Mouse (Mus musculus) C2C12 (cell line): ENCODE measurements around the gene Tubb4a. TPM values are rescaled to one million over a fixed set of nuclear protein-coding genes. Genes with fewer than 3 reads are reported as not detected.

ENCODE experiments used
- H3K27me3 ChIP-seq: one replicate; pipeline ENCODE4 v1.6.1; 2011; ENCODE audit not compliant: control insufficient read depth, insufficient read depth, insufficient read length
- H3K36me3 ChIP-seq: one replicate; pipeline ENCODE4 v1.6.1; 2011; ENCODE audit not compliant: control insufficient read depth, insufficient read depth
- H3K4me3 ChIP-seq: one replicate; pipeline ENCODE4 v1.5.1; 2011; ENCODE audit warnings: mild to moderate bottlenecking, control low read depth; ENCODE audit not compliant: poor library complexity, insufficient read depth, severe bottlenecking
- H3K79me2 ChIP-seq: one replicate; pipeline ENCODE4 v1.6.1; 2011; ENCODE audit not compliant: control insufficient read depth, insufficient read depth
- H3K79me3 ChIP-seq: one replicate; pipeline ENCODE4 v1.6.1; 2011; ENCODE audit warnings: low read depth, control low read depth
- H3ac ChIP-seq: one replicate; pipeline ENCODE3; 2011; ENCODE audit warnings: low read depth; ENCODE audit not compliant: control insufficient read depth, insufficient read length
- CEBPB ChIP-seq: IDR thresholded peaks from one replicate; pipeline ENCODE4 v1.6.1; 2011; ENCODE audit warnings: low read depth, mild to moderate bottlenecking, control low read depth, moderate library complexity
- CTCF ChIP-seq: IDR thresholded peaks from one replicate; pipeline ENCODE4 v1.5.1; 2011; ENCODE audit not compliant: control insufficient read depth, insufficient read depth, insufficient read length
- FOSL1 ChIP-seq: IDR thresholded peaks from one replicate; pipeline ENCODE4 v1.8.0; 2011; ENCODE audit warnings: mild to moderate bottlenecking, low read length; ENCODE audit not compliant: poor library complexity, insufficient read depth, severe bottlenecking
- MAX ChIP-seq: IDR thresholded peaks from one replicate; pipeline ENCODE4 v1.6.1; 2011; ENCODE audit warnings: mild to moderate bottlenecking, control low read depth
- MYOD1 ChIP-seq: IDR thresholded peaks from one replicate; pipeline ENCODE4 v1.6.1; 2011; ENCODE audit warnings: low read depth; ENCODE audit not compliant: control insufficient read depth, insufficient read length
- MYOG ChIP-seq: IDR thresholded peaks from one replicate; pipeline ENCODE4 v1.6.1; 2011; ENCODE audit not compliant: control insufficient read depth, insufficient read length; ENCODE audit errors: extremely low read depth
- USF1 ChIP-seq: IDR thresholded peaks from one replicate; pipeline ENCODE4 v1.6.1; 2011; ENCODE audit warnings: low read depth, mild to moderate bottlenecking, control low read depth, moderate library complexity
- polyA plus RNA-seq: library from polyadenylated mRNA; unstranded; fragments of >200 nt; fragmentation: generic; extraction: Trizol; gene quantifications from one replicate; pipeline ENCODE4 v1.2.1, GENCODE M21; 2012; ENCODE audit warnings: missing spikeins

Gene Tubb4a
- polyA plus RNA-seq, 1 experiment, result 0.18 TPM

- Histone ChIP-seq H3K4me3 (no peak overlapping the region), H3K79me3 (no peaks in the 10 kb centered on the region), H3ac (no peak overlapping the region), H3K79me2 (no peaks in the 10 kb centered on the region), H3K27me3 (no peaks in the 10 kb centered on the region), H3K36me3 (no peaks in the 10 kb centered on the region)
- TF ChIP-seq CEBPB (no peak), MAX (no peak), FOSL1 (no peak), MYOD1 (no peak), USF1 (no peak), MYOG (no peak), CTCF (no peak)
Measured at GRCm38 (mm10) chr17:57112768-57113474, 25.3 kb upstream of the Tubb4a start.

GRCm38 (mm10) chr17:57110005-57110404 lies 22.4 kb upstream of the Tubb4a start:
- peaks cover 21% of the 10 kb centered on the region for H3K79me2 ChIP-seq
- H3K27me3 ChIP-seq, result no peaks in the 10 kb centered on the region
- no peak overlapping the region for H3K4me3 ChIP-seq
- TF ChIP-seq CTCF, result no peak
- TF ChIP-seq MYOG, result no peak
- TF ChIP-seq FOSL1, result no peak
- no peak for TF ChIP-seq MAX
- no peak for TF ChIP-seq USF1
- TF ChIP-seq MYOD1, result no peak
- TF ChIP-seq CEBPB, result no peak
- no peak overlapping the region for H3ac ChIP-seq
- no peaks in the 10 kb centered on the region for H3K36me3 ChIP-seq
- peaks cover 8% of the 10 kb centered on the region for H3K79me3 ChIP-seq

GRCm38 (mm10) chr17:57108666-57109171 lies 21.1 kb upstream of the Tubb4a start:
- TF ChIP-seq MYOD1, result no peak
- no peak for TF ChIP-seq CTCF
- no peak for TF ChIP-seq USF1
- TF ChIP-seq MYOG, result no peak
- TF ChIP-seq FOSL1, result no peak
- no peak for TF ChIP-seq CEBPB
- TF ChIP-seq MAX, result no peak
- no peak overlapping the region for H3K4me3 ChIP-seq

GRCm38 (mm10) chr17:57108040-57108665 lies 20.6 kb upstream of the Tubb4a start:
- Histone ChIP-seq H3K36me3 (no peaks in the 10 kb centered on the region), H3ac (no peak overlapping the region), H3K79me3 (peaks cover 8% of the 10 kb centered on the region), H3K79me2 (peaks cover 21% of the 10 kb centered on the region), H3K4me3 (no peak overlapping the region), H3K27me3 (no peaks in the 10 kb centered on the region)
- TF ChIP-seq MYOG (no peak), CEBPB (no peak), USF1 (no peak), FOSL1 (no peak), CTCF (no peak), MYOD1 (no peak), MAX (no peak)

More at GRCm38 (mm10) chr17:57108666-57109171, 21.1 kb upstream of the Tubb4a start:
- Histone ChIP-seq H3K79me2 (peaks cover 21% of the 10 kb centered on the region), H3K27me3 (no peaks in the 10 kb centered on the region), H3K36me3 (no peaks in the 10 kb centered on the region), H3K79me3 (peaks cover 8% of the 10 kb centered on the region), H3ac (no peak overlapping the region)

GRCm38 (mm10) chr17:57107064-57107463 lies 19.5 kb upstream of the Tubb4a start:
- Histone ChIP-seq H3K27me3 (no peaks in the 10 kb centered on the region), H3K79me2 (peaks cover 21% of the 10 kb centered on the region), H3K79me3 (peaks cover 8% of the 10 kb centered on the region), H3K4me3 (no peak overlapping the region), H3K36me3 (no peaks in the 10 kb centered on the region), H3ac (no peak overlapping the region)
- no peak for TF ChIP-seq USF1
- TF ChIP-seq FOSL1, result no peak
- TF ChIP-seq CEBPB, result no peak
- TF ChIP-seq MAX, result no peak
- TF ChIP-seq CTCF, result no peak
- no peak for TF ChIP-seq MYOG
- TF ChIP-seq MYOD1, result no peak

- Histone ChIP-seq H3K27me3 (no peaks in the 10 kb centered on the region), H3K79me2 (peaks cover 21% of the 10 kb centered on the region), H3ac (no peak overlapping the region), H3K36me3 (no peaks in the 10 kb centered on the region), H3K79me3 (peaks cover 8% of the 10 kb centered on the region), H3K4me3 (peak overlapping the region; percentile 65)
- TF ChIP-seq MYOG (no peak), CEBPB (no peak), USF1 (no peak), MAX (no peak), FOSL1 (no peak), MYOD1 (no peak), CTCF (no peak)
Measured at GRCm38 (mm10) chr17:57106035-57106368, 18.4 kb upstream of the Tubb4a start.
